Mouse (Mus musculus): ENCODE measurements around the gene Nkiras2. TPM values are rescaled to one million over a fixed set of nuclear protein-coding genes. Genes with fewer than 3 reads are reported as not detected.
A peak's percentile ranks its signal among the peaks of the same experiment; 100 is the strongest.

The Nkiras2 gene
- total and polyA plus RNA-seq, 3 experiments: 22.7 to 54.9 (median 40.4) TPM

DNA sequence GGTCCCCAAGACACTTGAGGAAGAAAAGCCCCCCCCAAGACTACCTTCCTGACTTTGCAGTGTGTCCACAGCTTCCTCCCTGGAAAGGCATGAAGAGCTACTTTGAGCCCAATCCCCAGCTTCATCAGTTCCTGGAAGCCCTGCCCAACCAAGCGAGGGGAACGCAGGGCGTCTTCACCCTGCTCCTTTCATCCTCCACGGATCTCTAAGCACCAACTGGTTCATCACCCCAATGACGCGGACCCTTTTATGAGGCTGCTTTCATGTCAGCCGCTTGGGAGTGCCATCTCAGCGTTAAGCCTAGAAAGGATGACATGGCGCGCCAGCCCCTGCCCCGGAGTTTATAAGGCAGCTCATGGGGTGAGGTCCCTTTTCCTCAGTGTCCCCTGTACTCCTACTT is 938 bp downstream of the Nkiras2 start, which contains the start of gene Dnajc7:
Gene Dnajc7, minus strand, starts transcription at position 187 of the 400 bp plus-strand sequence.
- TF ChIP-seq GATA1 (IDR thresholded peaks at IDR 0.05; ENCODE audit: borderline replicate concordance, low read length): no peak
- TF ChIP-seq POLR2AphosphoS5 (IDR thresholded peaks at IDR 0.05; ENCODE audit: insufficient replicate concordance, low read depth, low read length): no peak
- TF ChIP-seq CTCF (IDR thresholded peaks at IDR 0.05; ENCODE audit: low read depth, low read length): no peak
- Histone ChIP-seq H3K36me3 (replicated peaks) (peaks cover 36% of the 10 kb centered on the region), H3K4me1 (ENCODE audit: insufficient read depth, low read depth, low read length) (peaks cover 59% of the 10 kb centered on the region), H3K4me3 (ENCODE audit: low read depth, low read length) (peak within 1 kb of the TSS; percentile 99), H3K9me3 (replicated peaks) (0 out of 2 replicates have a peak, but pooled peaks cover 2% of the 10 kb centered on the region), H3K27me3 (ENCODE audit: insufficient read depth, low read length) (no peaks in the 10 kb centered on the region)
- ATAC-seq (ENCODE audit: extremely low read depth, insufficient number of reproducible peaks, low FRiP score, poor library complexity, severe bottlenecking) (no peak), DNase-seq (ENCODE audit: low spot score) (peak; percentile 35)

GRCm38 (mm10) chr11:100622714-100623113 is 3.7 kb downstream of the Nkiras2 start:
- no peak for TF ChIP-seq TAL1 (conservative IDR thresholded peaks at IDR 0.05; ENCODE audit: low read depth, low read length)
- TF ChIP-seq CTCF (IDR thresholded peaks at IDR 0.05; ENCODE audit: low read depth, low read length): peak; percentile 76
- Histone ChIP-seq H3K27me3 (ENCODE audit: insufficient read depth, low read length) (no peaks in the 10 kb centered on the region), H3K36me3 (replicated peaks) (peaks cover 47% of the 10 kb centered on the region), H3K4me1 (ENCODE audit: insufficient read depth, low read depth, low read length) (peaks cover 68% of the 10 kb centered on the region), H3K4me3 (ENCODE audit: low read depth, low read length) (peak overlapping the region; percentile 84), H3K9me3 (replicated peaks) (0 out of 2 replicates have a peak, but pooled peaks cover 3% of the 10 kb centered on the region)
- ATAC-seq (ENCODE audit: extremely low read depth, insufficient number of reproducible peaks, low FRiP score, poor library complexity, severe bottlenecking): peak; percentile 62
- peak; percentile 84 for DNase-seq (ENCODE audit: low spot score)

GRCm38 (mm10) chr11:100623867-100624266 is 4.8 kb downstream of the Nkiras2 start:
- peak; percentile 46 for DNase-seq (ENCODE audit: low spot score)
- H3K36me3 ChIP-seq (replicated peaks): peaks cover 52% of the 10 kb centered on the region
- TF ChIP-seq TAL1 (conservative IDR thresholded peaks at IDR 0.05; ENCODE audit: low read depth, low read length) (no peak), CTCF (IDR thresholded peaks at IDR 0.05; ENCODE audit: low read depth, low read length) (no peak), GATA2 (IDR thresholded peaks at IDR 0.05; ENCODE audit: borderline replicate concordance, low read depth, low read length) (no peak), POLR2AphosphoS5 (IDR thresholded peaks at IDR 0.05; ENCODE audit: insufficient replicate concordance, low read depth, low read length) (no peak), GATA1 (IDR thresholded peaks at IDR 0.05; ENCODE audit: borderline replicate concordance, low read length) (no peak)
- peaks cover 70% of the 10 kb centered on the region for H3K4me1 ChIP-seq (ENCODE audit: insufficient read depth, low read depth, low read length)
- 0 out of 2 replicates have a peak, but pooled peaks cover 3% of the 10 kb centered on the region for H3K9me3 ChIP-seq (replicated peaks)
- ATAC-seq (ENCODE audit: extremely low read depth, insufficient number of reproducible peaks, low FRiP score, poor library complexity, severe bottlenecking): no peak
- H3K4me3 ChIP-seq (ENCODE audit: low read depth, low read length): peak overlapping the region; percentile 84
- H3K27me3 ChIP-seq (ENCODE audit: insufficient read depth, low read length): peaks cover 3% of the 10 kb centered on the region; the same call in 1 of the 2 replicates

DNA sequence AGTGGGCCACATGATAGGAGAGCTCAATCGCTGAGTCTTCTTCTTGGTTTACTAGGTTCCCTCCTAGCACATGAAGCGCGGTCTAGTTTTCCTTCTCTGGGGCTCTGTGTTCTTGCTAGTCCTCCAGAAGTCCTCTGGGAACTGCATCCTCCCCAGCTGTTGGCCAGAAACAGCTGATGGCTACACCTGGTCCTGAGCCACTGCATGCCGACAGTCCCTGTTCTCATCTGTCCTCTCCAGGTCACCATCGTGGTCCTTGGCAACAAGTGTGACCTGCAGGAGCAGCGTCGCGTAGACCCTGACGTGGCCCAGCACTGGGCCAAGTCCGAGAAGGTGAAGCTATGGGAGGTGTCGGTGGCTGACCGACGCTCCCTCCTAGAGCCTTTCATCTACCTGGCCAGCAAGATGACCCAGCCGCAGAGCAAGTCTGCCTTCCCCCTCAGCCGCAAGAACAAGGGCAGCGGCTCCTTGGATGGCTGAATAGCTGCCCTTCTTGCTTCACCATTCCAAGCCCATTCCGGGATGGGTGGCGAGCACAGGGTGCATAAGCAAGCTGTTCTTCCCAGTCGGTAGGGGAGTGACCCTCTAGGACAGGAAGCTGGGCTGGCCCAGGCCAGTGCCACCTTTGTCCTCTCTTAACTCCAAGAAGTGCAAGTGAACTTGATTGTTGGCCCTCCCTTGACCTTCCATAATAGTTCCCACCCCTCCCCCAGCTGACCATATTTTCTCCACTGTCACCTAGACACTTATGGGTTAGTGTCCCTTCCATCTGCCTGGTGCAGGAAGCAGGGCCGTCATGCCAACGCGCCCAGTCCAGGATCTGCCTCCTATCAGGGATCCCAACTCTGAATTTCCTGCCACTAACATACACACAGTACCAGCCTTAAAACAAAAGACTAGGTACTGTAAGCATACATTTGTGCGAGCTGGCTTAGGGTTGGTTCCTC is 7.0 kb downstream of the Nkiras2 start:
- Histone ChIP-seq H3K4me1 (ENCODE audit: insufficient read depth, low read depth, low read length) (peaks cover 57% of the 10 kb centered on the region), H3K27me3 (ENCODE audit: insufficient read depth, low read length) (peaks cover 22% of the 10 kb centered on the region), H3K36me3 (replicated peaks) (peaks cover 51% of the 10 kb centered on the region), H3K9me3 (replicated peaks) (0 out of 2 replicates have a peak, but pooled peaks cover 3% of the 10 kb centered on the region), H3K4me3 (ENCODE audit: low read depth, low read length) (peak overlapping the region; percentile 40; the same call in 1 of the 2 replicates)
- no peak for DNase-seq (ENCODE audit: low spot score)
- ATAC-seq (ENCODE audit: extremely low read depth, insufficient number of reproducible peaks, low FRiP score, poor library complexity, severe bottlenecking): no peak
- TF ChIP-seq GATA1 (IDR thresholded peaks at IDR 0.05; ENCODE audit: borderline replicate concordance, low read length) (no peak), TAL1 (conservative IDR thresholded peaks at IDR 0.05; ENCODE audit: low read depth, low read length) (no peak), GATA2 (IDR thresholded peaks at IDR 0.05; ENCODE audit: borderline replicate concordance, low read depth, low read length) (no peak), CTCF (IDR thresholded peaks at IDR 0.05; ENCODE audit: low read depth, low read length) (no peak), POLR2AphosphoS5 (IDR thresholded peaks at IDR 0.05; ENCODE audit: insufficient replicate concordance, low read depth, low read length) (no peak)

DNA sequence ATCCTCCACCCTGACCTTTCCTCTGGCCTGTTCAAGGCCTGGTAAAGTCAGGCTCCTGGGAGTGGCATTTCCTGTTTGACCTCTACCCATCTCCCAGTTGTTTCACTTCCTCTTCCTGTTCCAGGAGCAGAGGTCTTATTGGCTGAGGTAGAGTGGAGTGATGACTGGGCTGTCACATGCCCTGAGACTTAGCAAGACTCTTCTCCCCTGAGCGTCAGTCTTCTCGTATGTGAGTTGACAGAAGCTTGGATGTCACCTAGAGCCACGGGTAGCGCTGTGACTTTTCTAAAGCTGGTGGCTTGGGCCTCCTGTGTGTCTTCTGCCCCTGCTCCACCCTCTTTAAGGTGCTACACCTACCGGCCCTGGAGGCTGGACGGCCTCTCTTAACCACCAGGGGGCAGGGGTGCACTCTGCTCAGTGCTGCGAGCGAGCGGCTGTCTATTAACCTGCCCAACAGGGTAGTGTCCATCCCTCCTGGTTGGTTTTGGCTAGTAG is 7.7 kb downstream of the Nkiras2 start:
- H3K4me3 ChIP-seq (ENCODE audit: low read depth, low read length): peak overlapping the region; percentile 52; the same call in 1 of the 2 replicates
- peak; percentile 59 for ATAC-seq (ENCODE audit: extremely low read depth, insufficient number of reproducible peaks, low FRiP score, poor library complexity, severe bottlenecking)
- H3K4me1 ChIP-seq (ENCODE audit: insufficient read depth, low read depth, low read length): peaks cover 52% of the 10 kb centered on the region
- TF ChIP-seq GATA1 (IDR thresholded peaks at IDR 0.05; ENCODE audit: borderline replicate concordance, low read length) (no peak), CTCF (IDR thresholded peaks at IDR 0.05; ENCODE audit: low read depth, low read length) (peak; percentile 73)
- 0 out of 2 replicates have a peak, but pooled peaks cover 3% of the 10 kb centered on the region for H3K9me3 ChIP-seq (replicated peaks)
- H3K36me3 ChIP-seq (replicated peaks): peaks cover 45% of the 10 kb centered on the region
- H3K27me3 ChIP-seq (ENCODE audit: insufficient read depth, low read length): peaks cover 28% of the 10 kb centered on the region
- DNase-seq (ENCODE audit: low spot score): peak; percentile 70

DNA sequence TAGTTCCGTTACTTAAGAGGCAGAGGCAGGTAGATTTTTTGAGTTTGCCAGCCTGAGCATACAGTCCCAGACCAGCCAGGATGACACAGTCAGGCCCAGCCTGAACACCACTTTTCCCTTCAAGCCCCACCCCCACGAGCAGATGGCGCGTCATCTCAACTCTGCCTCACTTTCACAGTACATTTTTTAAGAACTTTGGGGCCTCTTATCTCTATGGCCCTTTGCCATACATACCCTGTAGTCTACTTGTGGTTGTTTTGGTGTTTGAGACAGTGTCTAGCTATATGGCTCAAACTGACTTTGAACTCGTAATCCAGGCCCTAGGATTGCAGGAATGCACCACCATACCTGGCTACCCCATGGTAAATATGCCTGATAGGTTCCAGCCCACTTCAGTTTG is 9.0 kb downstream of the Nkiras2 start:
- Histone ChIP-seq H3K9me3 (replicated peaks) (0 out of 2 replicates have a peak, but pooled peaks cover 3% of the 10 kb centered on the region), H3K36me3 (replicated peaks) (peaks cover 45% of the 10 kb centered on the region), H3K27me3 (ENCODE audit: insufficient read depth, low read length) (peaks cover 39% of the 10 kb centered on the region), H3K4me1 (ENCODE audit: insufficient read depth, low read depth, low read length) (peaks cover 52% of the 10 kb centered on the region), H3K4me3 (ENCODE audit: low read depth, low read length) (no peak overlapping the region)
- DNase-seq (ENCODE audit: low spot score) (no peak), ATAC-seq (ENCODE audit: extremely low read depth, insufficient number of reproducible peaks, low FRiP score, poor library complexity, severe bottlenecking) (no peak)
- no peak for TF ChIP-seq GATA1 (IDR thresholded peaks at IDR 0.05; ENCODE audit: borderline replicate concordance, low read length)
- no peak for TF ChIP-seq GATA2 (IDR thresholded peaks at IDR 0.05; ENCODE audit: borderline replicate concordance, low read depth, low read length)
- TF ChIP-seq TAL1 (conservative IDR thresholded peaks at IDR 0.05; ENCODE audit: low read depth, low read length): no peak
- TF ChIP-seq CTCF (IDR thresholded peaks at IDR 0.05; ENCODE audit: low read depth, low read length): no peak
- no peak for TF ChIP-seq POLR2AphosphoS5 (IDR thresholded peaks at IDR 0.05; ENCODE audit: insufficient replicate concordance, low read depth, low read length)

Measured in G1E (cell line).